Mouse (Mus musculus) gastrocnemius, adult 18-20 months (tissue): ENCODE data around the gene Skor1. TPM values are rescaled to one million over a fixed set of nuclear protein-coding genes. Genes with fewer than 3 reads are reported as not detected.
A peak's percentile ranks its signal among the peaks of the same experiment; 100 is the strongest.

Experiments used
- DNase-seq: peaks from one replicate; pipeline ENCODE4 v3.0.0; 2021; ENCODE audit warnings: low spot score
- long read RNA-seq, 2 experiments: library from polyadenylated mRNA; stranded (forward); transcript quantifications; one replicate each; pipeline ENCODE4 v2.0.0; 2021
- total RNA-seq, 2 experiments: library from RNA; stranded (reverse); gene quantifications; 2 replicates each; pipeline ENCODE4 v1.2.3; 2021

The Skor1 gene
- under 1 TPM; 0.05 to 0.11 TPM for total RNA-seq
- long read RNA-seq, experiment 1 = 0 reads
- long read RNA-seq, experiment 2 = 0 reads

DNA sequence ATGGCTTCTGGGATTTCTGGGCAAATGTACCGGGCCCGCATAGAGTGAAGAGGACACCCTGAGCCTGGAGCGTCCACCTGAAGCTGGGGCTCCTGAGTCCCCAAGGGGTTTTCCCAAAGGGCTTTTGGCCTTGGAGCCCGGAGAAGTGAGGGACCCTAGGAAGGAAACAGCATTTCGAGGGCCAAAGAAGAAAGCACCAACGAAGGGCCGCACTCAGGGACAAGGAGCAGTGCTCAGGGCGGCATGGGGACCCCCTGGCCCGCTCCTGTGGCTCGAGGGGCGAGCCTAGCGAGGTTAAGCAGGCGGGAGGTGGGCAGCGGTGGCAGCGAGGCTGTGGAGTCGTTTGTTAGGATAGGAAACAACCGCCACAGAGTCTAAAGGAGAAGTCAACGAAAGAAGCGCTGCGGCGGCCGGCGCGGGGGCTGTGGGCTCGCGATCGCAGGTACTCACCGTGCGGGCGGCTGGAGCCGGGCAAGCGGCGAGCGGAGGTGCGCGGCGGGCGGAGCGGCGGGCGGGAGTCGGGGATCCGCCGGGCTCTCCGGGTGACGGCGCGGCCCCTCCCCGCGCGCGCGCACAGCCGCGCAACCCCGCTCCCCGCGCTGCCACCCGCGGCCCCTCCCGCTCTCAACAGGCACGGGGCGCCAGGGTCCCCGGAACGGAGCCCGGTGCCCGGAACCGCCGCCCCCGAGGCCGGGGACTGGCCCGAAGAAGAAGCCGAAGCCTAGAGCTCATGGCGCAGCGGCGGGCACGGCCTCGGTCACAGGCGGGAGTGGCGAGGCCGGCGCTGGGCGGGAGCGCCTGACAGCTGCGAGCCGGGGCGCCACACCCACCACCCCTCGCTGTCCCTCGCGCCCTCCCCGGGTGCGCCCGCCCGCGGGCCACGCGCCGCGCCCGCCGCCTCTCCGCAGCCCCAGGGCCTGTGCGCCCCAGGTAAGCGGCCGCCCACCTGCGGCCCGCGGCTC is at the start of gene Skor1:
Gene Skor1 (minus strand): TSS at position 552 of the 962 bp plus-strand sequence.
- no peak for DNase-seq

DNA sequence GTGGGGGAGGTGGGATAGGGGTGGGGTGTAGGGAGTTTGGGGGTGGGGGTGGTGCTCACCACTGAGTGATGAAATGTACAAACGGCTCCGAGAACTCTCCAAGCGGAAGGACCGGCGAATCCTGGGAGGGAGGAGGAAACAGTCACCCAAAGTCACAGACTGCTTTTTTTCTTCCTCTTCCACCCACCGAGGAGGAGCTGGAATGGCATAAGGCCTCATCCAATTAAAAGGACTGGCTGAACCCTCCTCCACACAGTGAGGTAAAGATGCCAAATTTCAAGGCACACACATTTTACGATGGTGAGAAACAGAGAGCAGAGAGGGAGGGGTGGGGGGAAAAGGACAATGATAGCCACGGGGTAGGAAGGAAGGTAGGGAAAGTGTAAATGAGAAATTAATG is 48.5 kb upstream of the Skor1 start:
- DNase-seq = no peak

DNA sequence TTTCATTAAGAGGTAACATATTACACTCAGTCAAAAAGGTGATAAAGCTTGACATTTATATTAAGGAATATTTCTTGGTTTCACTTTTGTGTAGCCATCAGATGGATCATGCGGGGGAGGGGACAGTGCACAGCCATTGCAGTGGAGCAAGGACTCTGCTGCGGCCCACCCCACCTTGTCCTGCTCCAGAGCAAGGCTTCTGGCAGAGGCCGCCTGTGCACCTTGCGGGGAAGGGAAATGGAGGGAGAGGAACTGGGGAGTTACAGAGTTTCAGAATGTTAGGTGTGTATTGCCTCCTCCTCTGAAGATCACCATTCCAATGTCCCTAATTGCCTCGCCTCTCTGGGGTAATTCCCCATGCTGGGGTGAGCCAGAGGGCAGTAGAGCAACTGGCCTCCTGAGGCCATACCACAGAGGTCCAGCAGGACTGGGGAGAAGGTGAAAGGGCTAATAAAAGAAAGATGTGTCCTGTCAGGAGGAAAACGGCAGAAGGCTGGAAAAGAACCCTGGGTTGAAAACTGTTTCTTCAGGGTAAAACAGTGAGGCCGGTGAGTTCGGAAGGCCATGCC is 47.4 kb upstream of the Skor1 start:
- no peak for DNase-seq

DNA sequence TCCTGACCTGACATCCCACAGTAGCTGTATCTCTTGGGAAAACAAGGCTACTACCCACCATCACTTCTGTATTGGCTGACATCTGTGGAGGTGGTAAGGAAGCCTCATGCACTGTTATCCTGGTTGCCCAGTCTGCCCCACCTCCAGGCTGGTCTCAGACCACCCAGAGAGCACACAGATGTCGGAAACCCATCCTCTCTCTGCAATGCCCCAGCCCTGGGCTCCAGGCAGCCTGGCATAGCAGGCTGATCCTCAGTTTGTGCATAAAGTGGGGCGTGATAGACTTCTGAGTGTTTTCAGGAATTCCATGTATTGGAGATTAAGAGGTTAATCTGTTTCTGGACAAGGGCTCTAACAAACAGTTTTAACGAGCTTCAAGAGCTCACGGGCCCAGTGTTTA is 46.8 kb upstream of the Skor1 start:
- no peak for DNase-seq

DNA sequence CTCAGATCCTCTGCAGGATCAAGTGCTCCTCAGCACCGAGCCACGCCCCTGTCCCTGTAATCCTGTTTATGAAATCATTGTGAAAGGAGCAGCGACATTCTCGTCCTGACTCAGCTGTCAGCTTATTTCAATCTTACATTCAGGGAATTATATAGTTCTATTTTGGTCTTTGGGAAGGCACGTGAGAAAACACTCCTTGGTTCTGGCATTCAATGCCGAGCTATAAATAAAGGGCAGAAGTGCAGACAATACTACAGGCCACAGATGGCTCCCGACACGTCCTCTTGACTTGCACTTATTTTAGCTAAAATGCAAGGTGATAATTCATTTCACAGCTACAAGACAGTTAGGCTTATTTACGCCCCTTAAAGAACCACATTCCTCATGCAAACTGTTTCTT is 46.0 kb upstream of the Skor1 start:
- no peak for DNase-seq

DNA sequence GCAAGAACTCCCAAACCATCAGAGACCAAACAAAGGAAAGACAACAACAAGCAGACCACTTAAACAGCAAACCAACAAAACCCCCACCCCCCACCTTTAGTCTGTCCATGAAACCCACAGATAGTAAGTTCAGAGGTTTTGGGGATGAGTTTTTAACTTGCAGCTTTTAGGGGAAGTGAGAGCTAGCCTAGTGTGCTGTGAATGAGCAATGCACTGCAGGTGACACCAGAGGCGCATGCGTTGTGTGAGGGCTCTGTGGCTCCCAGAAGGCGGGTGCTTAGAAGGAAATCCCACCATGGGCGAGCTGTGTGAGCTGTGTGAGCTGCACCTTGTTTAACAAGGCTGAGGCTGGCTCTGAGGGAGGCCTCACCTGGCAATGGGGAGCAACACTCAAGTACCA is 44.0 kb upstream of the Skor1 start:
- DNase-seq = no peak

DNA sequence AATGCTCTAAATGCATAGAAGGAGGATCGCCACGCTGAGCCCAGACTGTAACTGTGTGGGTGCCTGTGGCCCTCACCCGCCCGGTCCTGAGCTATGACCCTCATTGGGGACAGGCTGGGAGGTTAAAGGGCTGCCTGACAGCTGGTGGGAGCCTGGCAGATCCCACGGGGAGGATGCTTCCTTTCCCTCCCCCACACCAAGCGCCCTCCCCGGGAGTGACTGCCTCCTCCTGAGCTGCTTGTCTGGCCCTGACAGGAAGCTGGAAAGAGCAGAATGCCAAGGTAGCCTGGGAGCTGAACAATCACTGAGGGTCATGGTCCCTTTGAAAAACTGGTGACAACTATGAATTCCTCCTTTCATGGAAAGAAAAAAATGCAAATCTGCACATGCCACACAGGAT is 38.5 kb upstream of the Skor1 start:
- no peak for DNase-seq

DNA sequence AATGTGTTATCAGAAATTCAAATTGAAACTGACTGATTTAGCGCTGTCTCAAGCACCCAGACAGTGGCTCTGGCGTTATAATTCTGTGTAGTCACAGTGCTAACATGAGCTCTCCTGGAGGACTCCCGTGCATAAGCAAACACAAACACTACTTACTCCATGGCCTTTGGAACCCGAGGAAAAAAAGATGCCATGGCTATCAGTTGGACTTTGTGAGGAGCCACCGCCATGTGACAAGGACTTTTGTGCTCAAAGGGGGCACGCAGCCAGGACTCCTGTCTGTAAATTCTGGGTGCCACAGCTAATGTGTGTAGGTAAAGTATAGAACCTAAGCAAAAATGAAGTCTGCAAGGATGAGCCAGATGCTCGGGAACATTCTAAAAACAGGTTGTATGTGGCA is 36.5 kb upstream of the Skor1 start:
- DNase-seq = no peak

DNA sequence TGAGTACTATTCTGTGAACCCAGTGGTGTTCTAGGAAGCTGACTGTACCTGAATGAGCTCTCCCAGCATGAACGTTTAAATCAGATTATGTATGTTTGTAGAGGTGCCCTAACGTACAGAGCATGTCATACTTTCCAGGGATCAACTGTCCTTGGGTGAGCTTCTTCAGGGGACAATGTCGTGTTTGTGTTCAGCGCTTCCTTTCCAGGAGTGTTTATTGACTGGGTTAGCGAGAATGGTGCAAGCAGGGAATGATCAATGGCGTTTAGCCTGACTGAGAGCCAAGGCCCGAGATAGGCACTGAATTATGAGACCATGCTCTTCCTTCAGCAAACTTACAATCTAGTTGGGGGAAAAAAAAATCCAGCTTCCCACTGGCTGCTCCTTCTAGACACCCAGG is 35.1 kb upstream of the Skor1 start:
- no peak for DNase-seq

DNA sequence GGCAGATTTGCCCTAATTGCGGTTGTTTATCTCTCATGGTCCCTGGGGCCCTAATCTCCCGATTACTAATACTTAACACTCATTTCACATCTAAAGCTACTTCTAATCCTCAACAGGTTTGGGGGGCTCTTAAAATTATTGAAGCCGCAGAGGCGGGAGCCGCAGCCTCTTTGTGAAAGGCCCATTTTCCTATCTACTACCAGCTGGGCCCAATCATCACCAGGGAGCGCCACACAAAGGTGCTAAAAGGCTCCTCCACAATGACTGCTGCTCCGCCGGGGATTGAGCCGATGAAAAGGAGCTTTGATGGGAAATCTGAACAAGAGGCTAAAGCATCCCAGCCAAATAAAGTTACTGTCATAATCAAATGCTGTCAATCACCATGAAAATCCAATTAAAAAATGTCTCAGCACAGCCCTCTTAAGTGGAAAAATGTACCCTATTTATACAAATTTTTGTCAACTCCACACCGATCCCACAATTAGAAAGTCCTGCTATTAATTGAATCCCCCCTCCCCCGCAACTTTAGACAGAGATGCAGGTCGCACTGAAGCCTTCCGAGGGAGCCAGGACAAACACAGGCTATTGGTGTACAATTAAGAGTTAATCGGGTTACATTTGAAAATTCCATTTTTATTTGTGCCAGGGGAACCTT is 33.7 kb upstream of the Skor1 start:
- no peak for DNase-seq

DNA sequence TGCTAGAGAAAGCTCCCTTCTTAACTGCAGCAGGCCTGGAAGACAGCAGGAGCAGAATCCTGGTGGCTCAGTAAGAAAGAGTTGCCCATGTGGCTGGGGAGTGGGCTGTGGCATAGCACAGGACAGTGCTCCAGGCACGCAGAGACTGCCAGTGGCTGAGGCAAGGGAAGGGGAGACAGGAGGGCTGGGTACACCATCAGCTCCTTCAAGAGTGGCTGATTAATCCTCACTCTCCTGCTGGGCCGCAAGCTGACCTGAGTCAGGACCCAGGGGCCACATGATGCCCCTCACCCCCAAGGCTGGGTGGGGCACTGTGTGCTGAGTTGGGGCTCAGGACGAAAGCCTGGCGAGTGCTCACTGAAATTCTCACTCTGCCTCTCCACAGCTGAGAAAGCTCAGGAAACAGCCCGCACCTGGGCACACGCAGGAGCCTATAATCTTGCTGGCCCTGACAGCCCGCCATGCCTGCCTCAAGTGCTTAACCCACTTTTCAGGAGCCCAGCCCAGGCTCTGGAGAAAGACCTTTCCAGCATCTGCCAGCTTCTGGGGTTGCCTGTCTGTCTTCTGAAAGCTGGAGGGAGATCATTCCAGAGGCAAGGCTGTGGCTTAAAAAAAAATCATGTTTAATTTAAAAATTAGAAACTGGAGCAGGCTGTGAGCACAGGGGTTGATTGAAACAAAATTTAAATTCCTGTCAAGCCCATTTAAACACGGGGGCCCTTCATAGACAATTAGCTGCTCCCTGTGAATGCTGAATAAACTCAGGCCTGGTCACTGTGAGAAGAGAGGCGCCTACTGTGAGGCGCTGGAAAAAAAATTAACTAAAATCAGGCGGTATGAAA is 32.8 kb upstream of the Skor1 start:
- DNase-seq = no peak

DNA sequence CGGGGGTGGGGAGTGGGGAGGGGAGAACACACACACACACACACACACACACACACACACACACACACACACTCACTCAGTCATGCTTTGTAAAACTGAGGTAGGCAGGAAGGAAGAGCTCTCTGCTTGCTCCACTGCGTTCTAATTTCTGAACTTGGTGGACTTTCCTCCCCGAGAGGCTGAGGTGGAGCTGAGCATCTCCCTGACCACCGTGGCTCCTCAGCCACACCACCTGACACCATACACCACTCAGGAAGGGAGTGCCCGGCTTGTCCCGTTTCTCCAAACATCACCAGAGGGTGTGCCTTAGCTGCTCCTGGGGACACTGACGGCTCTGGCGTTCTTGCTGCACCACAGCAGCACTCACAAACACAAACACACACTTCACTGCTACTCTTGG is 29.5 kb upstream of the Skor1 start:
- DNase-seq = no peak

DNA sequence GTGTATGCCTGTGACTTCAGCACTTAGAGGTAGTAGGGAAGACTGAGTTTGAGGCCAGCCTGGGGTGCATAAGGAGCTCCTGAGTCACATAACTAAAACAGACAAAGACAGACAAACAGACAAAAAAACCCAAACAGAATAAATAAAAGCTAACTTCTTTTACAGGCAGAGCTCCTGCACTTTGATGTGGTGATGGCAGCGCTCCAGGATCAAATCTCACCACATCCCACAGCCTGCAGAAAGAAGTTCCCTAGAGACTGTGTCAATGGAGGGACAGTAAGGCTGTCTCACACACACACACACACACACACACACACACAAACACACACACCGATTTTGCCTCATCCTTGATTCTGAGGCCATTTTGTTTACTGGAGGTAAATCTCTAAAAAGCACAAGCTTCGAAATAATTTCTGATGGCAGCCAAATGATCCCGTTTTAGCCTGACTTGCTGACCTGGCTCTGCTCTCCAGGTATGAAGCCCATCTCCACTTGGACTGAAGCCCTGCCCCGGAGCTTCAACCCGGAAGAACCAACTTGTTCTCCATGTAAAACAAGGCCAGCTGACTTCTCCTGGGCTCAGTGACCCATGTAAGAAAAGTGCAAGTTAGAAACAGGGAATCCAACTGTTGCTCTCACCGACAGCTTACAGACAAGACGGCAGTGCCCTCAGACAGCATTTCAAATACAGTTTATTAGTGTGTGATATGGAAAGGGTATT is 25.4 kb upstream of the Skor1 start:
- DNase-seq = no peak

DNA sequence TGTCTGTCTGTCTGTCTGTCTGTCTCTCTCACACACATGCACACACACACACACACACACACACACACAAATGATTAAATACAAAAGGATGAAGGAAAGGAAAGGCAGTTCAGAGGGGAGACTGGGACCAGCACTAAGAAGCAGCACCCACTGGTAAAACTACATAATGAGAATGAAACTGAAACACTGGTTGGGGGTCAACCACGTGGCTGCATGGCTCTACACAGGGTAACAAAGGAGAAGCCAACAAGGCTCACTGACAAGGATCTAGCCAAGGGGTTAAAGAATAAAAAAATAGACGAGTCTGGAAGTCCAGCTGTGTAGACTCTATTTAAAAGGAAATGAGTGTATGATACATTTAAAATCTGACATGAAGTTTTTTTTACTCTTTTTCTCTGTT is 23.2 kb upstream of the Skor1 start:
- DNase-seq = no peak

DNA sequence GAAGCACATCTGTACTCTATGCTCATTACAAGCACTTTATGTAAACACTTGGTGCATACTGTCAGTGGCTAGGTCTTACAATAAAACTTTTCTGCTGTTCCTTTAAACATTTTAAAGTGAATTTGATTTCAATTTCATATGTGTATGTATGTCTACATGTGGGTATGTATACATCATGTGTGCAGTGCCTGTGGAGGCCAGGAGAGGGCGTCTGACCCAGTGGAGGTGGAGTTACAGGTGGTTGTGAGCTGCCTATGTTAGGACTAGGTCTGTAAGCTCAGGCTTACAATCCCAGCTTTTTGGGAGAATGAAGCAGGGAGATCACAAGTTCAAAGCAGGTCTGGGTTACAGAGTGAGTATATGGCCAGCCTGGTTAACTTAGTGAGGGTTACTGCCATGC is 20.4 kb upstream of the Skor1 start:
- no peak for DNase-seq

DNA sequence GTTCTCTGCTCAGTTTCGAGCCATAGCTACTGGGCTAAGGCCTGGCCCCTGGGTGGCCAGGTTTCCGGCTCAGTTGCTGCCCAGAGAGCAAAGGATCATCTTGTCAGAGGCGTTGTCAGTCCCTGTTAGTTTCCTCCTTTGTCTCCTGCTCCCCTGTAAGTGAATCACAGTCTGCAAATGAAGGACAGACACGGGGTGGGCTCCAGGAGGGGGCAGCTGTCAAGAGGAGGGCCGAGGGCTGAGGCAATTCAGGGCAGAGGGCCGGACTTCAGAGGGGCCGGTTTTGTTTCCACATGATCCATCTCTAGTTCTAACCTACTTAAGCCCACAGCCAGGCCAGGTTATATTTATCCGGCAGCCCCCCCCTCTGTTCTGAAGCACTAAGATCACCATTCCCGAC is 16.3 kb upstream of the Skor1 start:
- no peak for DNase-seq

DNA sequence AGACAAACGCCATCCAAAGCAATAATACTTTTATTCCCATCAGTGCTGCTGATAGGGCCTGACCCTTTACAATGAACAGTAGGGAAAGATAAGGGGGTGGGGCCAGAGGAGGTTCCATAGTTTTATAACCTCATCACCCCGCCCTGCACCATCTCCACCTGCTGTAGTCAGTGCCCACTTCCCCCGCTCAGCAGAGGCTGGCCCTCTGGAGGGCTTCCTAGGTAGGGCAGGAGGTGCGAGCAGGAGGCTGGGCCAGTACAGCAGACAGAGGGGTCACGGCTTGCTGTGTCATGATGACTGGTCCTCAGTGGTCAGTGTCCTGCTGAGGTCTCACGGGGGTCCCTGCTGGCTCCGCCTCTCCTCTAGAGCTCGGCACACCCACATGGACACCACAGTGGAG is 15.0 kb upstream of the Skor1 start:
- DNase-seq = no peak

DNA sequence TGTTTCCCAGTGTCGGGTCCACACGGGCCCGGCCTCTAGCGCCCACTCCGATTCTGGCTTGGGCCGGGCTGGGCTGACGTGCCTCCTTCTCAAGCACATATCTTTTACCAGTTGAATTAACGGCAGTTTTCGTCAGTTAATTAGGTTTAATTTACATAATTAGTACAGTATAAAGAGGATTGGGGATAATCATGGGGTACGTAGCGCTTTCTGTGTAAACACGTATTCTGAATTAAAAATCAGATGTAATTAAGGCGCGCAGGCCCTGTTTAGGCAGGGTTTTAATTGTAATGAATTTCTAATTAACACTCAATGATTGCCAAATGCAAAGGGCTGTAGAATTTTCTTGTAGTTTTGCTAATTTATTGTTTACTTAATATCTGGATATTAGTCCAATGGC is 3.2 kb upstream of the Skor1 start:
- no peak for DNase-seq

DNA sequence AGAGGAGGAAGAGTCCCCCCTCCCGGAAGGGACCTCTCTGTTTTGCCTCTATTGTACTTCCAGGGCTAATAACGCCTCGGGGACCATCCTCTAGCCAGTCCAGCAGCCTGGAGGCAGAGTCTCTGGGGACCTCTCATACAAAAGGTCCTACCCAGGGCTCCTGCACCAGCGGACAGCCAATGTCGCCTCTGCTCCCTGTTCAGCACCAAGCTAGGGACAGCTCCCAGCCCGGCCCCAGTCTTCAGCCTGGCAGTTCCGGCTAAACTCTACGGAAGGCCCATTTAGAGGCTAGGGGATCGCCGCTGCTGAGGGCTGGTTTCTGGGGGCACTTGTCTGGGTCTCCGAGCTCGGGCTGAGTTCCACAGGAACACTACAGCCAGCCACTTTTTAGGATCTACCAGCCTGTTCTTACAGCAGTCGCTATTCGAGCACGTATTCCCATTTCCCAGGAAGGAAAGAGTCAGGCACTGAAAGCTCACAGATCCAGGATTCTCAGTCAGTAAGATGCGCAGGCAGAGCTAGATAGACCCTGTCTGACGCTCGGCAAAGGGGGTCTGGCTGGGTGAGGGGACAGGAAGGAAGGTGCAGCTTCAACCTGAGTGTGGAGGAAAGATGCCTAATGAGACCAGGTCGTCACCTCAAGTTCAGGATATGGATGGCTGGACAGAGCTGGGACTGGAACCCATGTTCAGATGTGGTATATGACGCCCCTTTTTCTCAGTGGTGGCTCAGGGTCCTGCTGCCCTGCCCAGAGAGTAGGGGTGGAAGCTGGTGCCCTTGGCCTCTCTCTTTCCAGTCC is 2.5 kb upstream of the Skor1 start:
- DNase-seq = peak; percentile 40
